Mouse (Mus musculus): Measurements from ENCODE around the gene Mob4.

DNA sequence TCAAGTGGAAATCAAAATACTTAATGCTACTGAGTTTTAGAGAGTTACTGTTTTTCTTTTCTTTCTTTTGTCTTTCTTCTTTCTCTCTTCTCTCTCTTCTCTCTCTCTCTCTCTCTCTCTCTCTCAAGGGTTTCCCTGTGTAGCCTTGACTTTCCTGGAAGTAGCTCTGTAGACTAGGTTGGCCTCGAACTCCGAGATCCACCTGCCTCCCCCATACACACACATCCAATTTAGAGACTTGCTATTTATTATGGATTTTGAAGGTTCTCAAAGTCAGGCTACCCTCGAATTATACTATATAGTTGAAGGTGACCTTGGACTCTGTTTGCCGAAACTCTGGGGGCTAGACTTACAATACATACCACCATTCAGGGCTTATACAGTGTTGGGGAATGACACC, 1.3 kb downstream of the Mob4 start:
- no peak for TF ChIP-seq MYOD1 (IDR thresholded peaks at IDR 0.05; ENCODE audit: control insufficient read depth, insufficient read length, low read depth)
- no peak for TF ChIP-seq CTCF (IDR thresholded peaks at IDR 0.05; ENCODE audit: control insufficient read depth, insufficient read depth, insufficient read length)
- TF ChIP-seq MAX (IDR thresholded peaks at IDR 0.05): no peak
- no peak for TF ChIP-seq CEBPB (IDR thresholded peaks at IDR 0.05; ENCODE audit: low read depth)
- no peak for TF ChIP-seq MYOG (IDR thresholded peaks at IDR 0.05; ENCODE audit: control insufficient read depth, extremely low read depth, insufficient read length)
